Mouse (Mus musculus): ENCODE measurements around the gene Gys2.

Gys2 gene

DNA sequence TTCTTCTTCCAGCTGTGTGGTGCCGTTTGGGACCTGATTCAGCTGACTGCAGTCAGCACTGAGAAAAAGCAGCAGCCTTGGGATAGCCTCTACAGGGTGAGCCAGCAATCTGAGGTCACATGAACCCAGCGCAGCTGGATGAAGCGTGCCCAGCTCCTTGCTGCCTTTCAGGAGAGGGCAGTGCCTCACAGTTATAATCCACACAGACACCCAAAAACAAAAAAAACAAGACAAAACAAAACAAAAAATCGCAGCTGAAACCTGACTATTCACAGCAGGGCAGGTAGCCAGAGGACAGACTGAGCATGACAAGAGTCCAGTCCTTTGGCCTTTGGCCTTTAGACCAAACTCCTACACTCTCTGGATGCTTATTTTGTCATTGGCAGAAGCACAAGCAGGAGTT is at the start of gene Gys2:
Gene Gys2 (minus strand): TSS at position 309 of the 403 bp plus-strand sequence.
- no peak; the same call in 1 of the 2 replicates for TF ChIP-seq GATA4 (IDR thresholded peaks at IDR 0.05; ENCODE audit: insufficient replicate concordance, low read length)

DNA sequence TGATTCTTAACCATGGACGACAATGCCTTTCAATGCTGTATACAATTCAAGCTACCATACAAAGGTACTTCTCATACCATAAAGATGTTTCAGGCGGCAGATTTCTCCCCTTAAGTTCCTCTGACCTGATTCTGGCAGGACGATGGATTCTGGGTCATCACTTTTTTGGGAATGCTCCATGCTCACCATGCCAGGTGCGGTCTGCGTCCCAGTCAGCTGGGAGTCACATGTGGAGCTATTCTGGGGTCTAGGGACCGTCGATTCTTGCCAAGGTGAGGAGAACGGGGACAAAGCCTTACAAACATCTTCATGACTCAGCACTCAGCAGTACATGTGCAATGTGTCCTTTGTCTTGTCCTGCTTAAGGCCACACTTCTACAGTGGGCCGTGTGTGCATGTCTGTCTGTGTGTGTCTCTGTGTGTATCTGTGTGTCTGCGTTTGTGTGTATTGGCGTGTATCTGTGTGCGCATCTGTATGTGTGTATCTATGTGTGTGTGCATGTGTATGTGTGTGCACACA is 48.7 kb upstream of the Gys2 start:
- no peak for TF ChIP-seq GATA4 (IDR thresholded peaks at IDR 0.05; ENCODE audit: insufficient replicate concordance, low read length)

DNA sequence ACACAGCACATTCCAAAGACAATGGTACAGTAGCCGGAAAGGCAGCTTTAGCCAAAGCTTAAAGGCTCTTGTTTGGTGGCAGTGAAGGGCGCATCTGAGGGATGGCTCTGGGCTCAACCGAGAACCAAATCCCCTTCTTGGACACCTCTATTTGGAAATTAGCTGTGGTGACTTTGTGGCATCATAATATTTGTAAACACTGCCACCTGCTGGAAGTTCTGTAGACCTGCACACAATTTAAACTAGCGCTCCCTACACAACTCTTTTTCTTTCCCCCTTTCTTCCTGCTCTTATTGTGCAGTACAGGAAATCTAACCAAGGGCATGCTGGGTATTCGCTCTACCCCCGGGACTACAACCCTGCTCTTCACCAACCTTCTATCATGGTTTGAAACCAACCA is 46.2 kb upstream of the Gys2 start:
- TF ChIP-seq GATA4 (IDR thresholded peaks at IDR 0.05; ENCODE audit: insufficient replicate concordance, low read length): no peak

DNA sequence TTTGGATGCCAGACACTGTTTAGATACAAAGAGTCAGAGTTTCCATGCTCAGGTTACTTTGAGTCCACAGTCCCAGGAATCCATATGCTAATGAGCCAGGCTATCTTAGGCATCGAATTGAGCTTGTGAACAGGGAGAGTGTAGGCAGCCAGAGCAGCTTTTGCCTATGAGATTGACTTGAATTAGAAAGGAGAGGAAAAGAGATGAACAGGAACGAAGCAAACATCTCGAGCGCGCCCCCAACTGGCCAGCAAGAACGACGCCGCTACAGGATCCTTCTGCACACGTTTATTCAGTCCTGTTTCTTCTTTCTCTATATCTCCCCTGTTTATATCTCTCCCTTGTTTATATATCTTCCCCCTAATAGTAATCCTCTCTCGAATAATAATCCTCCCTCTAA is 42.0 kb upstream of the Gys2 start:
- no peak for TF ChIP-seq GATA4 (IDR thresholded peaks at IDR 0.05; ENCODE audit: insufficient replicate concordance, low read length)

DNA sequence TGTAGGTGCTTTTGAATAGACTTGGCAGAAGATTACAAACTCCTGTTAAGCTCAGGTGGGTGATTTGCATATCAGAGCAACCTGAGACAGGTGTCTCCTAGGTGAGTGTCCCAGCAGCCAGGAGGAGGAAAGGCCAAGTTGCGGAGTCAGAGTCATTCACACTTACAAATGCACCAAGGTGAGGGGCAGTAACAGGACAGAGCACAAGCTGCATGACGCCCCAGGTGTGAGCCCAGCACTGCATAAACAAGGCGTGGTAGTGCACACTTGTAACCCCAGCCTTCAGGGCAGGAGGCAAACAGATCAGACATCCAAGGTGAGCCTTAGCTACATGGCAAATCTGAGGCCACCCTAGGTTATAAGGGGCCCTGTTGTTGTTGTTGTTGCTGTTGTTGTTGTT is 40.0 kb upstream of the Gys2 start:
- no peak for TF ChIP-seq GATA4 (IDR thresholded peaks at IDR 0.05; ENCODE audit: insufficient replicate concordance, low read length)

DNA sequence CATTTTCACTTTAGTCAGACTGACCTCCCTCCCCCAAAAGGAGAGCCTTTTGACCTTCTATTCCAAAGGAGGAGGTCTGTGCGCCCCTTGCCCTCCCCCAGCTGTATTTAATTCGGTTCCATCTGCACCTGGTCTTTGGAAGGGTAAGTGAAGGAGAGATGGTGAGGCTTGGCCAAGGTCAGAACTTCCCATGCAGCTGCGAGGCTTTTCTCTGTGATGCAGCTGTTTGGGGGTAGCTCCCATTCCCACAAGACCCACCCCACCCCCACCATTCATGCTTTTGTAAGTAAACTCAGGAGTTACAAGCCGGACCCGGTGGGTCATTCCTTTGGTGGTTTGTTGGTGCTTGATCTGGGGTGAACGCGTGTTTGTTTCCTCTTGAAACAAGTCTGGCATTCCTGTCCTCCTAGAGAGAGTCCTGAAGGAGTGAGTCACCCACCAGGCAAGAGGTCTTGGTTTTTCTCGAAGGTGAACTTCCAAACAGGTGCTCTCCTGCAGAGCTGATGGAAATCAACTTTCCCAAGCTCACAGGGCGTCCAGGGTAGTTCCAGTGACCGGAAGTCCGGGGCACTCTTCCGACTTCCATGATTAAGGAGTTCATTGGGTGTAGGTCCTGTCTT is 38.7 kb upstream of the Gys2 start:
- no peak for TF ChIP-seq GATA4 (IDR thresholded peaks at IDR 0.05; ENCODE audit: insufficient replicate concordance, low read length)

DNA sequence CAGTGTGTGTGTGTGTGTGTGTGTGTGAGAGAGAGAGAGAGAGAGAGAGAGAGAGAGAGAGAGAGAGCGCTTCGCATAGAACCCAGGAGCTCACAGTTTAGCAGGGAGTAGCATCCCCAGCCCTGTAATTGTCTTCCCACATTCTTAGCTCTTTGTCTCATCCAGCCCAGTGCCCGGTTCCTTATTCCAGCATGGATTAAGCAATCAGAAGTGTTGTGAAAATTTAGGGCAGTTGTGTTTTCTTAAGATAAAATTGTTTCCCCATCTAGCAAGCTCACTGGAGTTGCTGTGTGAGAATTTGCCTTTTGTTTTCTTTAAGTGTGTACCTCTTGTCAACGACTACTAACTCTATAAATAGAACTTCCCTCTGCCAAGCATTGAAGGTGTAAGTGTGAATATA is 35.8 kb upstream of the Gys2 start:
- no peak for TF ChIP-seq GATA4 (IDR thresholded peaks at IDR 0.05; ENCODE audit: insufficient replicate concordance, low read length)

DNA sequence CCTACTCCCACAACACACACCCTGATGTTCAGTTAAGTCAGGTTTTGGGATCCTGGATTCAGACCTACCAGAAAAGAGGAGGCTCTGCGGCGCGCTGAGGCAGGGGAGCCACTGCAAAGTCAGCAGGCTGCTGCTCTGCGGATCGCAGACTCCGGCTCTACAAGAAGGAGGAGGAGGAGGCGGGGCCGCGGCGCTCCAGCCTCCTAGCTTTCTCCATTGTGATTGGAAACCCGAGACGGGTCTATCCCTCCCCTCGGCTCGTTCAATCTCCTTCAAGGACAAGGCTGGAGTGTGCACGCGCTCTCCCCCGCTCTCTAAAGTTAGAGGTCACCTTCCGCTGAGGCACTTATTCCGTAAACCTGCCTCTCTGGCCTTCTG is 34.9 kb upstream of the Gys2 start, which contains the start of gene Ldhb:
Gene Ldhb (minus strand): TSS at position 173 of the 378 bp plus-strand sequence.
- TF ChIP-seq GATA4 (IDR thresholded peaks at IDR 0.05; ENCODE audit: insufficient replicate concordance, low read length): no peak

DNA sequence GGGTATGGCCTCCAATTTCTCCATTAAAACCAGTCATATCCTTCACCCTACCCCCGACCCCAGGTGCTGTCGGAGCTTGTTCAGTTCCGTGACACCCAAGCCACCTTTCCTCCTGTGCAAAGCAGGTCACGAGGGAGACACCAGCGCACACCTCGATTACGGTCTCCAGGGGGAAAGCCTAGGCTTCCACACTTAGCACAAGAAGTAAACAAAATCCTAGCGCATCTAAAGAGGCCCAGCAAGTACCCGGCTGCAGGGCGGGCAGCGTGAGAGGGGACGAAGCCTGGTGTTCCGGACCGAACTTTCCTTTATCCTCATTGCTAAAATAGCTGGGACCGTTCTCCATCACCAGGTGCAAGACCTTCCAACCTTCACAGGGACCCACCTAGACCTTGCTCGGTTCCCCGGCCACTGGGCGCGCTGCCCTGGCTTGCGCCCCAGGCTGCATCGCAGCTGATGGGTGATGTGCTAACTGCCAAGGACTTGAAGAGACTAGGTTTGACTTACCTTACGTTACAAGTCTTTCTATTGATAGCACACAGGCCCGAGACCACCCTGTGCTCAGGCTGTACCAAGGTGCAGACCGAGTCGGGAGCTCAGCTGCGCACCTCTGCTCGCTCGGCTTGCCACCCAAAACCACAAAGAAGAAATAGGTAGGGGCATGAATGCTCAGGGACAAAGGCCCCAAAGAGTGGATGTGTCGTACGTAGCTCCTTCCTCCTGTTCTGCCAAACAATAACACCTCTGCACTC is 34.3 kb upstream of the Gys2 start:
- TF ChIP-seq GATA4 (IDR thresholded peaks at IDR 0.05; ENCODE audit: insufficient replicate concordance, low read length): no peak

DNA sequence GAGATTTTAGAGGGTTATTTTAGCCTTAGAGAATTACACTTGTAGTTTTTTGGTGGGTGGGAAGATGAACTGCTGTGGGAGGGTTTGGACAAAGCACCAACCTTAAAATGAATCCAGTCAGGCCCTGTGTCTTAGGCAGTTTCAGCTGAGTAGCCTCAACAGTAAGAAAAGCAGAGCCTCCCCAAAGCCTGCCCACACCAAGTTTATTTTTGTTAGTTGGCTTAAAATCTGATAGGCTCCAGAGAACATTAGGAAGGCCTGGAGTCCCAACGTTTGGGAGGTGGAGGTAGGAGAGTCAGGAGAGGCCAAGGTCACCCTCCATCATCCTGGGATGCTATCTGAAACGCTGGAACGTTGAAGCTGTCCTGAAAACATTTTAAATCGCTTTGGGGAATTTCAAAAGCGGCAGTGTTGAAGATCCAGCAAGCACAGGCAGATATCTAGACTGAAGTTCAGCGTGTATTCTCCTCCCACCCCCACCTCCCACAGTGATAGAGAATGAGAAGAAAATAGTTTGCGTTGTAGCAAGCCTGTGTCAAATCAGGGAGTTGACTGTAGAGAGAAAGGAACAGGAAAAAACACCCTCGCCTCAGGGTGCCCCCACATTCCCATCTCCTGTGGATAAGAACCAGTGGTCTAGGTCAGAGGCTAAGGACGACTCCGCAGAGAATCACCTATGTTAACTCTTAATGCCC is 33.6 kb upstream of the Gys2 start:
- no peak for TF ChIP-seq GATA4 (IDR thresholded peaks at IDR 0.05; ENCODE audit: insufficient replicate concordance, low read length)

DNA sequence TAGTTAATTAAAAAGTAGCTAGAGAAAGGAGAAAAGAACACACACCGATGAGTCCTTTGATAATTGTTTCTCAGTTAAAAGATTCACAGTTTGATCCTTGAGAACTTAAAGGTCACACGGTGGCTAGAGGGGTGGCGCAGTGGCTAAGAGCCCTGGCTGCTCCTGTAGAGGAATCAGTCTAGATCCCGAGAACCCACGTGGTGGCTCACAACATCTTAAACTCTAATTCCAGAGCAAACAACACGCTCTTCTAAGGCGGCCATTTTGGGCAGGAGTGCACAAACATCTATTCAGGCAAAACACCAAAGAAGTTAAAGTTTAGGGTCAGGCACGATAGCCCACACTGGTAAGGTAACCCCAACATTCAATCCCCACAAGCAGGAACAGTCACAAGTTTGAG is 30.7 kb upstream of the Gys2 start:
- no peak for TF ChIP-seq GATA4 (IDR thresholded peaks at IDR 0.05; ENCODE audit: insufficient replicate concordance, low read length)

DNA sequence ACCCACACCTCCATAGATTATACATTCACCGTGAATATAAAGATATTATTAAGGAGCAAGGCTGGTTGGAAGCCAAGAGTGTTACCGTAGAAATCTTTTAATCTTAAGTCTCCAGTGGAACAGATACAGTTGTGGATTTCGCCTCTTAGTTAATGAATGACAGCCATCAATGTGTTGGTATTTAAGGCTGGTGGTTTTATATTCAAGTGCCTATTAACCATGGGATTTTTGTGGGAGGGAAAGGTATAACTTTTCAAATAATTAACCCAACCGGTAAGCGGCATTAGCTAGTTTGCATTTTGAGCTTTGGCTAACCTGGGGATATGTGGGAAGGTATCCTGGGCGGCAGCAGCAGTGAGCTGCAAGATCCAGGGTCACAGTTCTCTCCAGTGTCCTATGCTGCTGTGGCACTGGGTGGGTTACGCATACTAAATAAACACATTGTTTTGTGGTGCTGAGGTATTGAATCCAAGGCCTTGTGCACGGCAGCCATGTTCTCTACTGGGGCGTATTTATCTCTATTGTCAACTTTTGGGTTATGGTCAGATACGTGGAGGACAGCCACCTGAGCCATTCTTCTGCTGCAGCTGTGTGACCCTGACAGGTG is 29.7 kb upstream of the Gys2 start:
- no peak for TF ChIP-seq GATA4 (IDR thresholded peaks at IDR 0.05; ENCODE audit: insufficient replicate concordance, low read length)

DNA sequence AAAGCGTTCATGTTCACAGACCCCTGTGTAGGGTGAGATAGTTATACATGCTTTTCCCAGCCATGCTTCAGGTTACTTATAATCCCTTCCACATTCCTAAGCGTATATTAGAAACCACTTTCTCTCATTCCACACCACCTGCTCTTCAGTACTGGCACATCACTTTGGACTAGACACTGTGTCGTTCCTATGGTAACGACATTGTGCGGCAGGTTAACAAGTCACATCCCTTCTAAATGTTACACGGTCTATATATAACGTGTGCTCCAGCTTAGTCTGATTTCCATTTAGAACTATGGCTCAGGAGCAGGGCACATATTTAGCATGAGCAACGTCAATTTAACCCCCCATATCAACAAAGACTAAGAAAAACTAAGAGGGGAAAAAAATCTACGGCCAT is 14.7 kb upstream of the Gys2 start:
- no peak for TF ChIP-seq GATA4 (IDR thresholded peaks at IDR 0.05; ENCODE audit: insufficient replicate concordance, low read length)

DNA sequence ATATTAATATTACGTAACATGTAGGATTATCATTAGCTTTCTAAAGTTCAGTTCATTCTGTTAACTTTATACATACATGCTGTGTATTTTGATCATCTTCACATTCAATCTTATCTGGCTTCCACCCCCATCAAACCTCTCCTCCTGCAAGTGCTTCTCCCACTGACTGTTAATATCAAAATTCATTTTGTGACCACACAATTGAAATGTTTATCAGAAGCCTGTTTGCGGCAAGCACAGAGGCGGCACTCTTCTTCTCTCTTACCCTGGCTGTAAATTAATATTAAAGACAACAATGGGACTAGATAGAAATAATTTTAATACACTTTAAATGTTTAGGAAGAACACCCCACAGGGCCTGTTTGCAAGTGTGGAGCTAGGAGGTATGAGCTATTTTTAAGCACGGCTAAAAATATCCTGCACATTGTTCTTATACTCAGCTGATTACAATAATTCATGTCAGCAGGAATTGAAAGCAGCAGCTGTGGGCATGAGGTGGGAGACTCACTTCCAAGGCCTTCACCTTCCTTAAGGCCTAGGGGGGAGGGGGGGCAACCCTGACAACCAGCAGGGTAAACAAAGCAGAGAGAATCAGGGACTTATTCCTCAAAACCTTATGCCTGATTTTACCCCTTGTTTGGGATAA is 12.7 kb upstream of the Gys2 start:
- TF ChIP-seq GATA4 (IDR thresholded peaks at IDR 0.05; ENCODE audit: insufficient replicate concordance, low read length): no peak

DNA sequence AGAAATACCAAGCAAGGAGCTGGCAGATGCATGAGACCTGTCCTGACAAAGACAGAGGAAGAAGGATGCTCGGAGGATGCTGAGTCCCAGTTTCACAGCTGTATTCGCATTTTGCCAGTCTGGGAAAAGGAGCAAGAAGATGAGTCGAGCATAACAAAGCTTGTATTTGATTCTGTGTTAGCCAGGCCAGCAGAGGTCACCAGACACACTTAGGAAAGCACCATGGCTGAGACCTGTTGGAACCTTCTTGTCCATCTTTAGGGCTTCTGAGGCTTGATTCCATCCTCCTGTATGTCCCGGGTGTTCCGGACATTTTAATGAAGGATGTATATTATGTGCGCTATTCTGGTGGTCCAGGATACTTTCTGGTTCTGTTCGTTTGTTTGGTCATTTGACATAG is 4.3 kb upstream of the Gys2 start:
- TF ChIP-seq GATA4 (IDR thresholded peaks at IDR 0.05; ENCODE audit: insufficient replicate concordance, low read length): no peak

Measured in liver, adult (tissue).